Mouse (Mus musculus) thymus, adult 2 months (tissue): ENCODE results near the gene Mylip.

Experiments
- CTCF ChIP-seq: fragments of 200-500 bp; IDR thresholded peaks from 2 replicates; pipeline ENCODE4 v1.5.1; 2012; ENCODE audit warnings: mild to moderate bottlenecking, control low read depth, low read length, moderate library complexity, borderline replicate concordance; ENCODE audit not compliant: control insufficient read depth, poor library complexity, insufficient read depth; ENCODE audit errors: extremely low read depth
- POLR2A ChIP-seq: fragments of 200-500 bp; IDR thresholded peaks from 2 replicates; pipeline ENCODE4 v1.6.1; 2012; ENCODE audit warnings: mild to moderate bottlenecking, low read length, control low read depth, moderate library complexity; ENCODE audit not compliant: control insufficient read depth, poor library complexity, insufficient read depth; ENCODE audit errors: extremely low read depth

- no peak for TF ChIP-seq POLR2A
- TF ChIP-seq CTCF = no peak
Observed at GRCm38 (mm10) chr13:45440226-45440625, 50.7 kb downstream of the Mylip start.
